Mouse (Mus musculus) megakaryocyte progenitor cell, adult 5-6 weeks (primary cell): ENCODE results near the gene Nnat. TPM values are rescaled to one million over a fixed set of nuclear protein-coding genes. Genes with fewer than 3 reads are reported as not detected.

Experiments
- ATAC-seq: replicated peaks from 2 replicates; pipeline ENCODE4 v1.8.0; 2016; ENCODE audit warnings: mild to moderate bottlenecking, moderate TSS enrichment, inconsistent platforms; ENCODE audit not compliant: poor library complexity
- total RNA-seq, 2 experiments: library from RNA; stranded (forward) in 1 of 2; stranded (reverse) in 1 of 2; fragments of 157-497, 149-512 nt in 1 of 2; fragments of 200-1000 nt in 1 of 2; gene quantifications; 2 replicates each; pipeline versions ENCODE4 v1.2.3 to v1.2.4; 2015 to 2017

Nnat gene
- total RNA-seq, 2 experiments from 2014 or later = not detected

- peak; percentile 76 for ATAC-seq
Measured at GRCm38 (mm10) chr2:157596876-157597566, 37.1 kb downstream of the Nnat start.

DNA sequence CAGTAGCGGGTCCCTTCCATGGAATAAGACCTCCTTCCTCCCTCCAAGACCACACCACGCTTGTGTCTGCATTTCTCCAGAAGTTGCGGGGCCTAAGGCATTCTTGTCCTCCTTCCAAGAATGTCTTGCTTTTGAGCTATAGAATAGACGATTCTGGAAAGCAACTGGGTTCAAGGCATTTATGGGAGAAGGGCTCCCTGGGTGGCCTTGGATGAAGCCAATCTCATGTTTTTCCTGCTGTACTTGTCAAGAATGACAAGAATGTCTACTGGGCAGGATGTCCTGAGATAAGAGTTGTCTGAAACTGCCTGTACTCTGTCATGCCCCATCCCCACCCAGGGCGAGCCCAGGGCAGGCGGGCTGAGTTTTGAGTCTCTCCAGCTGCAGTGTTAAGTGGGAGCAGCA, 41.6 kb downstream of the Nnat start:
- ATAC-seq = no peak

DNA sequence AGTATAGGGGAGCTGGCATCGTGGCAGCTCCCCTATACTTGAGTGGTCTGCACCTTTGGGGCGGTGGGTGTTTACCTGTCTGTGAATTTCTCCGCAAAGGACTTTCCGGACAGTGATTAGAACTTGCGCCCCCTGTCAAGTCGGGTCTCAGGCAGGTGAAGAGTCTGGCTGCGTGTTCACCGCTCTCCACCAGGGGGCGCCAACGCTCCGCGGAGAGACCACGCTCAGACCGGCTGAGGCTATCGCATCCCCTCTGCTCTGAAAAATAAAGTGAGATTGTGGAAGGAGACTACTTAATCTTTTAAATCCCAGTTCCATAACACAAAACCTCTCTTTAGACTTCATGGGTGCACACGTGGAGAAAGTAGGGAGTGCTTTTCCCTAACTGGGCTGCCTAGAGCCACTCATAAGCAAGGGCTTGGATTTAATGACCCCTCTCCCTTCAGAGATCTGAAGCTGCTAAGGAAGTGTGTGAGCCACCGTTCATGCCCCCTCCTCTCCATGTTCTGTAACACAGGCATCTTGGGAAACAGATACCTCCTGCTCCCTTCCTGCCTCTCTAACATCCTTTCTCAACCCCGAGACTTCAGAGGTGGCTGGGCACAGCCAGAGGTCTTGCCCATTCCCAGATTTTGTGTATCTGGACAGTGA, 45.3 kb downstream of the Nnat start:
- ATAC-seq = peak; percentile 91

DNA sequence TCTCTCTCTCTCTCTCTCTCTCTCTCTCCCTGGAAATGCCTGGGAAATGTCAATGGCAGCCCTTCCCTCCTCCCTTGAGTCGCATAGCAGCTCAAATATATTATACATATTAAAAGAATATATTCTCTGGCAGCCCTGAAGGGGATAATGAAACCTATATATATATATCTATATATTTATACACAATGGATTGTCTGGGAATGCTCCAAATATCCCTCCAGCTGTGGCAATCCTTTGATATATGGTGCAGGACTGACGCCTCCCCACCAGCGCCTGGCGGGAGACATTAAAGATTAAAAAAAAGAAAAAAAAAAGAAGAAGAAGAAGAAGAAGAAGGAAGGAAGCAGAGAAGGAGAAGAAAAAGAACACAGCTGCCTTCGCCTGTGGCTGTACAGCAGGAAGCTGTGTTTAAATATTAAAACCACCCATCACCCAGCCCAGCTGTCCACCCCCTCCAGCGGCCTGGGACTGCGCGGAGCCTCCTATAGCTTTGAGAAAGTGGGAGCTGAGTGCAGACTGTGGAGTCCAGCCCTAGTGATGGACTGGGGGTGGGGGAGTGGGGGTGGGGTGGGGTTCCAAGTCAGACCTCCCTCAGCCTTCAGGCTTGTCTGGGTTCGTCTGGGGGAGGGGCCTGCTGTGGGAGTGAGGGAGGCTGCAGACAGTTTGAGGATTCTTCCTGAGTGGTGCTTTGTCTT, 47.8 kb downstream of the Nnat start:
- ATAC-seq = no peak

DNA sequence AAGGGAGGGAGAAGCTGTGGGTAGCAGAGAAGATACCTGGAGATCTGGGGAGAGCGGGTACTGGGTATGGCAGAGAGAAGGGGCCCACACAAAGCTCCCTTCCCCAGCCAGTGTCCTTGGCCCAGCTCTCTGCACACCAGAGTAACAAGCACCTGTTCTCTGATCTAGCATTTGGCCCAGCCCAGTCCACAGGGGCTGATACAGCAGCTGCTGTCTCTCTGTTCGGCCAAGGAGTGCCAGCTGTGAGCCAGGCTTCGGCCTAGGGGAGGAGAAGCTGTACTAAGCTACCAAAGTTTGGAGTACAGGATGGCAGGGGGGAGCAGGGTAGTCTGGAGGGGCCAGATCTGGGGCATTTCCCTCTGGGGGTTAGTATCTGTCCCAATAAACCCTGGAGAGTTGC, 51.9 kb downstream of the Nnat start:
- no peak for ATAC-seq

Other genes starting within 250 kb of the Nnat start
- gene Ghrh, start 212.6 kb upstream of the Nnat start, total RNA-seq (2015) = not detected in 2 replicates
- not detected in 2 replicates for gene Ghrh, start 212.6 kb upstream of the Nnat start, total RNA-seq (2017)
- 14.2 and 17.9 TPM in 2 replicates for gene Manbal, start 192.5 kb upstream of the Nnat start, total RNA-seq (2015)
- 6.2 and 7.5 TPM in 2 replicates for gene Manbal, start 192.5 kb upstream of the Nnat start, total RNA-seq (2017)
- gene Src, start 141.6 kb upstream of the Nnat start, total RNA-seq (2015) = 0.27 TPM in 1 of 2 replicates, not detected in the other
- 0.07 TPM in 1 of 2 replicates, not detected in the other for gene Src, start 141.6 kb upstream of the Nnat start, total RNA-seq (2017)
- gene Blcap, start 11.2 kb downstream of the Nnat start, total RNA-seq (2015) = 12.8 and 16.0 TPM in 2 replicates
- 5.1 and 8.6 TPM in 2 replicates for gene Blcap, start 11.2 kb downstream of the Nnat start, total RNA-seq (2017)
- gene Ctnnbl1, start 177.3 kb downstream of the Nnat start, total RNA-seq (2015) = 22.5 and 26.0 TPM in 2 replicates
- 44.0 and 52.0 TPM in 2 replicates for gene Ctnnbl1, start 177.3 kb downstream of the Nnat start, total RNA-seq (2017)